Mouse (Mus musculus): Measurements from ENCODE around the gene Arhgap4. TPM values are rescaled to one million over a fixed set of nuclear protein-coding genes. Genes with fewer than 3 reads are reported as not detected.

The Arhgap4 gene
- polyA plus RNA-seq, 1 experiment from 2014 or later, result 3.2 TPM

DNA sequence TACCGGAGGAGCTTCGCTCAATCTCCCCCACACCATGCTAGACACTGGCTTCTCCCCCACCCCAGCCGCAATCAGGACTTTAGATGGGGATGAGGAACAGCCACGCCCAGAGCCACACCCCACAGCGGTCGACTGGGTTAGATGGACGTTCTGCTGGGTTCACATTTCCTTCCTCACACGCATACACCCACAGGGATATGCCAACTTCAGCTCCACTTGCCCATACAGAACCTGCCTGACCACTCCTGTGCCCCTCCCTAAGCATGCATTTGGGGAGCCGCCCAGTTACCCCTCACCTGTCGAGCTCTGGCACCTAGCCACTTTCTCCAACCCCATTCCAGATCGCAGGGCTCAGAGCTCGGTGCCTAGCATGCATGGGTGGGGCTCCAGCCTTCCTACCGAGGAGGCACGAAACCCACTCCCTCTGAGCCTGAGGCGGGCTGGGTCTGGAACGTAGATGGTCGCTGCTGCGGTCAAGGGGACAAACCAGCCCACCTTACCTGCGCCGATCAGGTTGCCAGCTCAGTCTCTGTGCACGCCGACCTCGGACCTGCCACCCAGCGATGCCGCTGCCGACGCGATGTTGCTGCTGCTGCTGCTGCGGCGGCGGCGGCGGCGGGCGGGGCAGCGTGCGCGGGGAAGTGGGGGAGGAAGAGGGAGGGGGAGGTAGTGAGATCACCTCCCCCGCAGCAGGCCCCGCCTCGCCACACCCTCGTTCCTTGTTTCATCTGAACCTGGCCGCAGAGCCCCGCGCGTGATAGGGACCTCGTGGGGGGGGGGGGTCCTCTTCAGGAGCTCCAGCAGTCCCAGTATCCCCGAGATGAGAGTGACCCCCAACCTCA is 41.3 kb downstream of the Arhgap4 start:
- WGBS, result 21% methylated on average over 36 of the region's 48 CpGs
- no peak overlapping the region for H3K27ac ChIP-seq (ENCODE audit: low read length)

DNA sequence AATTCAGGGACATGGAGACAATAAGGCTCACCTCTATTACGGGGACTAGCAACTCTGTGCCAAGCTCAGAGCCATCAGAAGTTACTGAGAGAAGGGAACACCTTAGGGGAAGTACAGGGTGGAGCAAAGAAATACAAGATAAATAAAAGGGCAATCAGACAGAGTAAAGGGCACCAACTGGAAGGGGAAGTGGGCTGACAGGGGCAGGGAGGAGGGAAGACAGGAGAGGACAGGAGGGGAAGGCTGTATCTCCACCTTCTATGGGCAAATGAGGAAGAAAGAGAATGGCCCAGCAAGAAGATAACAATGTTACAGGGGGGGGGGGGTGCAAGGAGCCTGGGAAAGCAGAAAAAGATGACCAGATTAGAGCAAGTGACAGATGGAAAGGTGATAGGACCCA is 44.7 kb downstream of the Arhgap4 start:
- Histone ChIP-seq H3K4me1 (ENCODE audit: control insufficient read depth, insufficient read depth, low read length) (no peaks in the 10 kb centered on the region), H3K36me3 (ENCODE audit: control insufficient read depth, insufficient read depth, low read length) (no peaks in the 10 kb centered on the region), H3K4me2 (replicated peaks; ENCODE audit: low read depth, low read length) (no peak overlapping the region), H3K27me3 (ENCODE audit: control insufficient read depth, insufficient read depth, low read length) (no peaks in the 10 kb centered on the region), H3K4me3 (ENCODE audit: low read depth, low read length) (no peak overlapping the region), H3K9me3 (ENCODE audit: control insufficient read depth, low read depth, low read length) (no peaks in the 10 kb centered on the region), H3K9ac (replicated peaks; ENCODE audit: low read depth, low read length) (no peak overlapping the region), H3K27ac (ENCODE audit: low read length) (no peak overlapping the region)
- WGBS, result 67% methylated on average over 1 of the region's 1 CpGs
- no peak for ATAC-seq (ENCODE audit: insufficient number of reproducible peaks, insufficient read depth, low FRiP score, low read depth)

More for the DNA sequence above, 41.3 kb downstream of the Arhgap4 start:
- Histone ChIP-seq H3K4me3 (ENCODE audit: low read depth, low read length) (peak overlapping the region; percentile 31), H3K9me3 (ENCODE audit: control insufficient read depth, low read depth, low read length) (no peaks in the 10 kb centered on the region), H3K36me3 (ENCODE audit: control insufficient read depth, insufficient read depth, low read length) (no peaks in the 10 kb centered on the region), H3K4me2 (replicated peaks; ENCODE audit: low read depth, low read length) (peak overlapping the region; percentile 60), H3K9ac (replicated peaks; ENCODE audit: low read depth, low read length) (no peak overlapping the region), H3K27me3 (ENCODE audit: control insufficient read depth, insufficient read depth, low read length) (no peaks in the 10 kb centered on the region), H3K4me1 (ENCODE audit: control insufficient read depth, insufficient read depth, low read length) (no peaks in the 10 kb centered on the region)
- ATAC-seq (ENCODE audit: insufficient number of reproducible peaks, insufficient read depth, low FRiP score, low read depth), result peak; percentile 42; the same call in 1 of the 2 replicates

DNA sequence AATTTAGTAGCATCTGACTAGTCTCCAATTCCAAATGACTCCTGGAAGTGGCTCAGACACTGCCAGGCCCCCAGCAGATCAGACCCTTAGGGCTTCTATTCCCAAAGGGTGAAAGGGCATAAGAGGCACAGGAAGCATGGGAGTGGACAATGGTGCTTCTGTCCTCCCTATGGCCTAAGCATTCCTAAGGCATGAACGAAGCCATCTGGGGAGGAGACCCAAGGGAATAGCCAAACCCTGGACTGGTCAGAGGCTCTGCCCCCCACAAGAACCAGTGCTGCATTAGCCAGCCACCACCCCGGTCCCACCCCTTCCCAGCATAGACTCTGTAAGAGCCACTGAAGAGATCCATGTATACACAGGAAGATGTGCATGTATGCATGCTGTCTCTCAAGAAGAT is 45.8 kb downstream of the Arhgap4 start:
- Histone ChIP-seq H3K27me3 (ENCODE audit: control insufficient read depth, insufficient read depth, low read length) (no peaks in the 10 kb centered on the region), H3K9ac (replicated peaks; ENCODE audit: low read depth, low read length) (no peak overlapping the region), H3K4me1 (ENCODE audit: control insufficient read depth, insufficient read depth, low read length) (no peaks in the 10 kb centered on the region), H3K4me3 (ENCODE audit: low read depth, low read length) (no peak overlapping the region), H3K9me3 (ENCODE audit: control insufficient read depth, low read depth, low read length) (no peaks in the 10 kb centered on the region), H3K4me2 (replicated peaks; ENCODE audit: low read depth, low read length) (no peak overlapping the region), H3K36me3 (ENCODE audit: control insufficient read depth, insufficient read depth, low read length) (no peaks in the 10 kb centered on the region), H3K27ac (ENCODE audit: low read length) (no peak overlapping the region)
- ATAC-seq (ENCODE audit: insufficient number of reproducible peaks, insufficient read depth, low FRiP score, low read depth), result no peak
- 72% methylated on average over 2 of the region's 2 CpGs for WGBS

DNA sequence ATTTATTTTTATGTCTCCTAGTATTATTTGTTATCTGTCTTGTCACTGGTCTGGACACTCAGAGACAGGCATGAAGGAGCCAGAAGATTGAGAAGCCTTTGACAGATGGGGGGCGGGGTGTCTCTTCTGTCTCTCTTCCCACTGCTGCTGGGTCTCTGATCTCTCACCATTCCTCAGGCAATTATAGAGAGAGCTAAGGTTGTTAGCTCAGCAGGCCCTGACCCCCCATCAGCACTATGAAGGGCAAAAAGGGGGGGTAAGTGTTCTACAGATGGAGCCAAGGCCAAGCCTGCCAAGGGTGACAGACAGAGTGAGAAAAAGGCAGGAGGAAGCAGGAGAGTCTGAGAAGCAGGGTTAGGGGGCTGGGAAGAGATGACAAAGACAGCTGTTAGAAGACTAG is 49.7 kb downstream of the Arhgap4 start:
- H3K4me2 ChIP-seq (replicated peaks; ENCODE audit: low read depth, low read length), result no peak overlapping the region

DNA sequence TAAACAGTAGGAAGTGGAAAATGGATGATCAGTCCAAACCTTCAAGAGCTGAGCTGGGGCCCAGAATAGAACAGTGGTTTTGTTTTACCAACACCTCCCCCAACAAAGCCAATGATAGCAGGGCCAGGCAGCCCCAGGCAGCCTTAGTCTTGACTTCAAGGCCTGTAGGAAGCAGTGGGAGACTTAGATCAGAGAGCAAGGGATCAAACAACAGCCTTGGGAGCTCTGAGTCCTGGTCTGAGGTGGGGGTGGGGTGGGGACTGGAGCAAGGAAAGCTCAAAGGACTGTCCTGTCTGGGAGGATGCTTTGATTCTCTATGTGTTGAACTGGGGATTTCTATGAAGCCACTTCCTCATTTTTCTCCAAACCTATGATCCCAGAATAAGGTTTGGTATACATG is 50.2 kb downstream of the Arhgap4 start:
- ATAC-seq (ENCODE audit: insufficient number of reproducible peaks, insufficient read depth, low FRiP score, low read depth), result no peak
- Histone ChIP-seq H3K27ac (ENCODE audit: low read length) (no peak overlapping the region), H3K36me3 (ENCODE audit: control insufficient read depth, insufficient read depth, low read length) (no peaks in the 10 kb centered on the region), H3K9ac (replicated peaks; ENCODE audit: low read depth, low read length) (no peak overlapping the region), H3K9me3 (ENCODE audit: control insufficient read depth, low read depth, low read length) (no peaks in the 10 kb centered on the region), H3K4me1 (ENCODE audit: control insufficient read depth, insufficient read depth, low read length) (no peaks in the 10 kb centered on the region), H3K4me3 (ENCODE audit: low read depth, low read length) (no peak overlapping the region), H3K27me3 (ENCODE audit: control insufficient read depth, insufficient read depth, low read length) (no peaks in the 10 kb centered on the region), H3K4me2 (replicated peaks; ENCODE audit: low read depth, low read length) (no peak overlapping the region)

More for the DNA sequence above, 49.7 kb downstream of the Arhgap4 start:
- WGBS, result 40% methylated on average over 1 of the region's 1 CpGs
- H3K9me3 ChIP-seq (ENCODE audit: control insufficient read depth, low read depth, low read length), result no peaks in the 10 kb centered on the region
- ATAC-seq (ENCODE audit: insufficient number of reproducible peaks, insufficient read depth, low FRiP score, low read depth), result no peak
- no peak overlapping the region for H3K4me3 ChIP-seq (ENCODE audit: low read depth, low read length)
- H3K9ac ChIP-seq (replicated peaks; ENCODE audit: low read depth, low read length), result no peak overlapping the region
- no peaks in the 10 kb centered on the region for H3K27me3 ChIP-seq (ENCODE audit: control insufficient read depth, insufficient read depth, low read length)
- H3K4me1 ChIP-seq (ENCODE audit: control insufficient read depth, insufficient read depth, low read length), result no peaks in the 10 kb centered on the region
- H3K27ac ChIP-seq (ENCODE audit: low read length), result no peak overlapping the region
- H3K36me3 ChIP-seq (ENCODE audit: control insufficient read depth, insufficient read depth, low read length), result no peaks in the 10 kb centered on the region

DNA sequence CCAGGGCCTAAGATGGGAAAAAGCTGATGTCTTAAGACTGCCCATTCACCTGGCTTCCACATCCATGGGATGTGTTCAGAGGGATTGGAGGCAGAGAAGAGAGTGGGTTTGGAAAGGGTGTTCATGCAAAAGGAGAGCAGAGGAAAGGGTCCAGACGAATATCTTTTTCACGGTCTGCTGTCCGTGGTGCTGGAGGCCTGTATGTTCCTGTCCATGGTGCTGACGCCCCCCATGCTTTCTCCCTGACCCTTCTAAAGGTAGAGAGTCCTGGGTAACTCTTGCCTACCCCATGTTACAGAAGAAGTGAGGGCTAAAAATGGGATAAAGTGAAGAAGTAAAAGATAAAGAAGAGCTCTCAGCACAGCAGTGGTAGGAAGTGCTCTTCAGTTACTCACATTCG is 52.3 kb downstream of the Arhgap4 start:
- Histone ChIP-seq H3K27ac (ENCODE audit: low read length) (no peak overlapping the region), H3K4me2 (replicated peaks; ENCODE audit: low read depth, low read length) (no peak overlapping the region), H3K4me1 (ENCODE audit: control insufficient read depth, insufficient read depth, low read length) (no peaks in the 10 kb centered on the region), H3K36me3 (ENCODE audit: control insufficient read depth, insufficient read depth, low read length) (no peaks in the 10 kb centered on the region), H3K9ac (replicated peaks; ENCODE audit: low read depth, low read length) (no peak overlapping the region), H3K27me3 (ENCODE audit: control insufficient read depth, insufficient read depth, low read length) (no peaks in the 10 kb centered on the region), H3K4me3 (ENCODE audit: low read depth, low read length) (no peak overlapping the region), H3K9me3 (ENCODE audit: control insufficient read depth, low read depth, low read length) (no peaks in the 10 kb centered on the region)
- ATAC-seq (ENCODE audit: insufficient number of reproducible peaks, insufficient read depth, low FRiP score, low read depth), result no peak
- 9% methylated on average over 5 of the region's 5 CpGs for WGBS

DNA sequence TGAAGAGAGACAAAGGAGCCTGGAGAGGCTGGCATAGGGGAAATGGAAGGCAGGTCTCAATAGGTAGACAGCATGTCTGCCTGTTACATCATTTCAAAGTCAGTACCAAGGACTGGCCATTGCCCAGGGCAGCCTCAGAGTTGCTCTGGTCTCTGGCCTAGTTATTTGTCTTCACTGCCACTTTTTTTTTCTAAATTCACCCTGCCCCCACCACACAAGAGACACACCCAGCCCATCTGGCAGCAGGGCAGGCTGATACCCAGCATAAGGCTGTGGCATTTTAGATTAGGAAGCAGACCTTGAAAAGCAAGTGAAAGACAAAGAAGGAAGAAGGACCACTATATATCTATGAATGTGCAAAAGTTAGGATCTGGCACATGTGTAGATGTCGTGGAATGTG is 53.8 kb downstream of the Arhgap4 start:
- WGBS, result 53% methylated on average over 1 of the region's 1 CpGs
- no peak for ATAC-seq (ENCODE audit: insufficient number of reproducible peaks, insufficient read depth, low FRiP score, low read depth)
- Histone ChIP-seq H3K9ac (replicated peaks; ENCODE audit: low read depth, low read length) (no peak overlapping the region), H3K36me3 (ENCODE audit: control insufficient read depth, insufficient read depth, low read length) (no peaks in the 10 kb centered on the region), H3K4me3 (ENCODE audit: low read depth, low read length) (no peak overlapping the region), H3K4me1 (ENCODE audit: control insufficient read depth, insufficient read depth, low read length) (no peaks in the 10 kb centered on the region), H3K27ac (ENCODE audit: low read length) (no peak overlapping the region), H3K4me2 (replicated peaks; ENCODE audit: low read depth, low read length) (no peak overlapping the region), H3K27me3 (ENCODE audit: control insufficient read depth, insufficient read depth, low read length) (no peaks in the 10 kb centered on the region), H3K9me3 (ENCODE audit: control insufficient read depth, low read depth, low read length) (no peaks in the 10 kb centered on the region)

DNA sequence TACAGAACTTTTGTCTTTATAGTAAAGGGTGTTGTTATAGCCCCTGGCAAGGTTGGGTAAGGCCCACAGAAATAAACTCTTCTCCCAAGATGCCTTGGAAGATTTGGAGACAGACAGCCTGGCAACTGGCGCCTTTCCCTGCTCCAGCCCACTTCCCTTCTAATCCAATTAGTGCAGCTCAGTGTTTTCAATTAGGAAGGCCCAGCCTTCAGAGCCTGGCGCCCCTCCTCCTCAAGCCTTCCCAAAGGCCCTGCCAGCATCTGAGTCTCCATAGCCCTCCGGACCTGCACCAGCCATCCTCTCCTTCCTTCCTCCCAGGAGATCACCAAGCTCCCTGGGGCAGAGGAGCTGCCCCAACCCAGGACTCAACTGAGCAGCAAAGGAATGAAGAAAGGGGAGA is 54.4 kb downstream of the Arhgap4 start:
- Histone ChIP-seq H3K4me3 (ENCODE audit: low read depth, low read length) (no peak overlapping the region), H3K4me1 (ENCODE audit: control insufficient read depth, insufficient read depth, low read length) (no peaks in the 10 kb centered on the region), H3K36me3 (ENCODE audit: control insufficient read depth, insufficient read depth, low read length) (no peaks in the 10 kb centered on the region), H3K9me3 (ENCODE audit: control insufficient read depth, low read depth, low read length) (no peaks in the 10 kb centered on the region), H3K4me2 (replicated peaks; ENCODE audit: low read depth, low read length) (no peak overlapping the region), H3K9ac (replicated peaks; ENCODE audit: low read depth, low read length) (no peak overlapping the region), H3K27ac (ENCODE audit: low read length) (no peak overlapping the region), H3K27me3 (ENCODE audit: control insufficient read depth, insufficient read depth, low read length) (no peaks in the 10 kb centered on the region)
- no peak for ATAC-seq (ENCODE audit: insufficient number of reproducible peaks, insufficient read depth, low FRiP score, low read depth)
- 39% methylated on average over 3 of the region's 3 CpGs for WGBS

DNA sequence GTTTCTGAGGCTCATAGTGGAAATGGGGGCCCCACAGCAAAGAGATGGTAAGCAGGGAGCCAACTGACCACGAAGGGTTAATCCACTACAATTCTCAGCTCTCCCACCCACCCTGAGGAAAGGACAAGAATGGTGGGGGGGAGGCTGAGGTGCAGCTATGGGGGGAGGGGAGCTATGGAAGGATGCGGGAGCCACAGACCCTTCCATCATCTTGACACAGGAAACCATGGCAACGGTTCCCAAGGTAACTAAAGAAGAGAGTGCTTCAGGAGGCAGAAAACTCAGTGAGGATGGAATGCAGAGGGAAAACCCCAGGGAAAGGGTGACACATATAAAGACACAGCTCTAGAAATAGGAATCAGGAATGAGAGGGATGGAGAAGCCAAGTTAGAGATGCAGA is 57.0 kb downstream of the Arhgap4 start:
- H3K27me3 ChIP-seq (ENCODE audit: control insufficient read depth, insufficient read depth, low read length), result no peaks in the 10 kb centered on the region
- no peak overlapping the region for H3K4me3 ChIP-seq (ENCODE audit: low read depth, low read length)
- H3K4me1 ChIP-seq (ENCODE audit: control insufficient read depth, insufficient read depth, low read length), result no peaks in the 10 kb centered on the region
- 41% methylated on average over 3 of the region's 3 CpGs for WGBS
- H3K36me3 ChIP-seq (ENCODE audit: control insufficient read depth, insufficient read depth, low read length), result no peaks in the 10 kb centered on the region
- no peak for ATAC-seq (ENCODE audit: insufficient number of reproducible peaks, insufficient read depth, low FRiP score, low read depth)
- no peak overlapping the region for H3K9ac ChIP-seq (replicated peaks; ENCODE audit: low read depth, low read length)
- no peak overlapping the region for H3K4me2 ChIP-seq (replicated peaks; ENCODE audit: low read depth, low read length)
- H3K9me3 ChIP-seq (ENCODE audit: control insufficient read depth, low read depth, low read length), result no peaks in the 10 kb centered on the region
- no peak overlapping the region for H3K27ac ChIP-seq (ENCODE audit: low read length)
